In genomic region chr2:152806037-152806436, GRCm38 (mm10) we compare ENCODE assay signal across 8 mouse cellular contexts. TPM values are rescaled to one million over a fixed set of nuclear protein-coding genes. Genes with fewer than 3 reads are reported as not detected.
DNase-seq lines count a peak whose midpoint lies in the region; ATAC-seq and TF ChIP-seq lines count a peak whose summit lies in the region.
"Had no signal": no experiment of that assay in that cellular context is flagged by ENCODE, and none has a peak within 500 bp of the region (broad histone marks: within the 10 kb centered on the region; RNA-seq: fewer than 3 reads in every experiment).

No protein-coding gene starts in this region.

- H3K9ac ChIP-seq in embryonic facial prominence, embryonic 12.5 days = no peak overlapping the region
- no peak overlapping the region for H3K9ac ChIP-seq in intestine, postnatal 0 days (ENCODE audit: low read depth, low read length)
- H3K9ac ChIP-seq: limb, embryonic 12.5 days had no signal

- H3K36me3 ChIP-seq in embryonic facial prominence, embryonic 12.5 days = no peaks in the 10 kb centered on the region
- no peaks in the 10 kb centered on the region for H3K36me3 ChIP-seq in intestine, postnatal 0 days (ENCODE audit: control insufficient read depth, insufficient read depth)

- H3K4me3 ChIP-seq in embryonic facial prominence, embryonic 12.5 days = no peak overlapping the region
- no peak overlapping the region for H3K4me3 ChIP-seq in intestine, postnatal 0 days (ENCODE audit: low read depth, low read length)
- H3K4me3 ChIP-seq: limb, embryonic 12.5 days had no signal

- 84% methylated on average over 2 of the region's 2 CpGs for WGBS in embryonic facial prominence, embryonic 12.5 days
- 41% methylated on average over 2 of the region's 2 CpGs for WGBS in intestine, postnatal 0 days

- ATAC-seq in embryonic facial prominence, embryonic 12.5 days (ENCODE audit: insufficient number of reproducible peaks, insufficient read depth, low FRiP score, low TSS enrichment) = no peak; the same call in 1 of the 2 replicates
- no peak for ATAC-seq in intestine, postnatal 0 days

- TF ChIP-seq CTCF in intestine, postnatal 0 days (IDR thresholded peaks at IDR 0.05; ENCODE audit: low read depth) = no peak

- peak; percentile 59 to 79 for DNase-seq in lung, adult 18-20 months
- no peak for DNase-seq in lung, postnatal 14 days
- DNase-seq in skeletal muscle tissue, adult 2 months (ENCODE audit: low read depth, low spot score) = peak; percentile 73
- no peak for DNase-seq in embryo, embryonic 10.5 days (ENCODE audit: low spot score)
- no peak for DNase-seq in right cerebral cortex, adult 18-20 months

- peaks cover 22% of the 10 kb centered on the region for H3K4me1 ChIP-seq in embryonic facial prominence, embryonic 12.5 days
- H3K4me1 ChIP-seq in intestine, postnatal 0 days (replicated peaks; ENCODE audit: control insufficient read depth, insufficient read depth, low read length) = peaks cover 14% of the 10 kb centered on the region; the same call in 1 of the 2 replicates

- H3K27ac ChIP-seq in embryonic facial prominence, embryonic 12.5 days = peak overlapping the region; percentile 13; the same call in 1 of the 2 replicates
- peak overlapping the region; percentile 31; the same call in 1 of the 2 replicates for H3K27ac ChIP-seq in intestine, postnatal 0 days (ENCODE audit: low read depth, low read length)
- H3K27ac ChIP-seq: limb, embryonic 12.5 days had no signal

- no peak overlapping the region for H3K4me2 ChIP-seq in embryonic facial prominence, embryonic 12.5 days (replicated peaks)
- H3K4me2 ChIP-seq in intestine, postnatal 0 days (replicated peaks; ENCODE audit: low read depth) = no peak overlapping the region
- H3K4me2 ChIP-seq: limb, embryonic 12.5 days had no signal

- H3K9me3 ChIP-seq in embryonic facial prominence, embryonic 12.5 days = no peaks in the 10 kb centered on the region
- H3K9me3 ChIP-seq in intestine, postnatal 0 days (ENCODE audit: control insufficient read depth) = no peaks in the 10 kb centered on the region
- H3K9me3 ChIP-seq: limb, embryonic 12.5 days had no signal

- H3K27me3 ChIP-seq in embryonic facial prominence, embryonic 12.5 days = no peaks in the 10 kb centered on the region
- H3K27me3 ChIP-seq in intestine, postnatal 0 days (replicated peaks; ENCODE audit: control insufficient read depth, insufficient read depth, low read length) = no peaks in the 10 kb centered on the region
- H3K27me3 ChIP-seq: limb, embryonic 12.5 days had no signal

RNA-seq across cellular contexts. Expression of gene Bcl2l1, which starts 25.5 kb away (rescaled TPM):
- polyA plus RNA-seq in embryonic facial prominence, embryonic 12.5 days (2016; fragmentation: Nextera tagmentation; extraction: Ambion mirVana) = 104 and 105 TPM in 2 replicates
- polyA plus RNA-seq in intestine, postnatal 0 days (2015; fragmentation: Nextera tagmentation; extraction: Ambion mirVana) = 58.5 and 62.5 TPM in 2 replicates

RNA-seq across cellular contexts. Expression of gene Tpx2, which starts 41.7 kb away (rescaled TPM):
- 92.4 and 106 TPM in 2 replicates for polyA plus RNA-seq in embryonic facial prominence, embryonic 12.5 days (2016; fragmentation: Nextera tagmentation; extraction: Ambion mirVana)
- polyA plus RNA-seq in intestine, postnatal 0 days (2015; fragmentation: Nextera tagmentation; extraction: Ambion mirVana) = 15.3 and 16.1 TPM in 2 replicates

RNA-seq across cellular contexts. Expression of gene Cox4i2, which starts 52.1 kb away (rescaled TPM):
- polyA plus RNA-seq in embryonic facial prominence, embryonic 12.5 days (2016; fragmentation: Nextera tagmentation; extraction: Ambion mirVana) = 14.3 and 14.5 TPM in 2 replicates
- 9.3 and 9.5 TPM in 2 replicates for polyA plus RNA-seq in intestine, postnatal 0 days (2015; fragmentation: Nextera tagmentation; extraction: Ambion mirVana)

Comparison
In these comparisons a context has a peak if more than half of its experiments do, and no peak if none do; other contexts are left out.
1. DNase-seq: peak in lung, adult 18-20 months (2 of 2) and skeletal muscle tissue, adult 2 months (single experiment); none in lung, postnatal 14 days (single experiment), embryo, embryonic 10.5 days (single experiment) and right cerebral cortex, adult 18-20 months (single experiment).